Mouse (Mus musculus): ENCODE measurements around the gene Nxph4. TPM values are rescaled to one million over a fixed set of nuclear protein-coding genes. Genes with fewer than 3 reads are reported as not detected.
A peak's percentile ranks its signal among the peaks of the same experiment; 100 is the strongest.

Gene Nxph4
- polyA plus RNA-seq, 1 experiment from 2014 or later = 0.56 TPM

- DNase-seq (ENCODE audit: low spot score) = peak; percentile 79
- Histone ChIP-seq H3K9me3 (ENCODE audit: control insufficient read depth, low read length) (no peaks in the 10 kb centered on the region), H3K9ac (ENCODE audit: low read depth, low read length) (peak overlapping the region; percentile 48), H3K27me3 (replicated peaks; ENCODE audit: control insufficient read depth, insufficient read depth, low read length) (peaks cover 31% of the 10 kb centered on the region), H3K4me3 (ENCODE audit: low read depth, low read length) (peak overlapping the region; percentile 0; the same call in 1 of the 2 replicates), H3K4me1 (replicated peaks; ENCODE audit: control insufficient read depth, insufficient read depth, low read length) (peaks cover 76% of the 10 kb centered on the region), H3K36me3 (ENCODE audit: control insufficient read depth, insufficient read depth, low read length) (peaks cover 36% of the 10 kb centered on the region), H3K4me2 (peak overlapping the region; percentile 82), H3K27ac (ENCODE audit: low read depth, low read length) (peak overlapping the region; percentile 60; the same call in 1 of the 2 replicates)
- 20% methylated on average over 30 of the region's 30 CpGs for WGBS
- peak; percentile 35 for ATAC-seq (replicated peaks; ENCODE audit: low FRiP score)
Measured at GRCm38 (mm10) chr10:127516576-127517260, 17.6 kb downstream of the Nxph4 start.

- H3K9me3 ChIP-seq (ENCODE audit: control insufficient read depth, low read length) = no peaks in the 10 kb centered on the region
- 24% methylated on average over 8 of the region's 8 CpGs for WGBS
- no peak for ATAC-seq (replicated peaks; ENCODE audit: low FRiP score)
- peaks cover 36% of the 10 kb centered on the region for H3K36me3 ChIP-seq (ENCODE audit: control insufficient read depth, insufficient read depth, low read length)
- H3K4me1 ChIP-seq (replicated peaks; ENCODE audit: control insufficient read depth, insufficient read depth, low read length) = peaks cover 76% of the 10 kb centered on the region
- H3K4me2 ChIP-seq = peak overlapping the region; percentile 82
- H3K4me3 ChIP-seq (ENCODE audit: low read depth, low read length) = no peak overlapping the region; the same call in 1 of the 2 replicates
- H3K27me3 ChIP-seq (replicated peaks; ENCODE audit: control insufficient read depth, insufficient read depth, low read length) = peaks cover 38% of the 10 kb centered on the region
- peak overlapping the region; percentile 49; the same call in 1 of the 2 replicates for H3K27ac ChIP-seq (ENCODE audit: low read depth, low read length)
- DNase-seq (ENCODE audit: low spot score) = peak; percentile 44
- peak overlapping the region; percentile 48 for H3K9ac ChIP-seq (ENCODE audit: low read depth, low read length)
Measured at GRCm38 (mm10) chr10:127515983-127516459, 18.3 kb downstream of the Nxph4 start.

GRCm38 (mm10) chr10:127515271-127515982, 18.9 kb downstream of the Nxph4 start:
- no peak for ATAC-seq (replicated peaks; ENCODE audit: low FRiP score)
- Histone ChIP-seq H3K9me3 (ENCODE audit: control insufficient read depth, low read length) (no peaks in the 10 kb centered on the region), H3K27ac (ENCODE audit: low read depth, low read length) (no peak overlapping the region), H3K4me1 (replicated peaks; ENCODE audit: control insufficient read depth, insufficient read depth, low read length) (peaks cover 70% of the 10 kb centered on the region), H3K36me3 (ENCODE audit: control insufficient read depth, insufficient read depth, low read length) (peaks cover 33% of the 10 kb centered on the region), H3K4me3 (ENCODE audit: low read depth, low read length) (peak overlapping the region; percentile 30), H3K27me3 (replicated peaks; ENCODE audit: control insufficient read depth, insufficient read depth, low read length) (peaks cover 44% of the 10 kb centered on the region), H3K9ac (ENCODE audit: low read depth, low read length) (peak overlapping the region; percentile 48; the same call in 1 of the 2 replicates), H3K4me2 (peak overlapping the region; percentile 82)
- DNase-seq (ENCODE audit: low spot score) = peak; percentile 34
- 33% methylated on average over 9 of the region's 9 CpGs for WGBS

DNA sequence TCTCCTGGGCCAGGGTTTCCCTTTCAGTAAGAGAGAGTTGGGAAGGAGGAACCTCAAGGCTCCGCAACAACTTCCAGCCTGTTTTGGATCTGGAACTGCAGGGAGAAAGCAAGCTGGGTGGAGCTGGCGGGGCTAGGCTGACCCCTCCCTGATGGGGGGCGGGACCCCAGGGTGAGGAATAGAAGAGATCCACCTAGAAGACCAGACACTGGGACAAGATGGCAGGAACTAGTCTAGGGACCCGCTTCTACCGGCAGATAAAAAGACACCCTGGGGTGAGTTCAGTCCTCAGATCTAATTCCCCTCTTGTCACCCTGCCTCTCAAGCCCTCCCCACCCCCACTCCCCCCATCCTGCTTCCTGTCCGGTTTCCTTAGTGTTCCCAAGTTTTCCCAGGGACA, 19.6 kb downstream of the Nxph4 start, which contains the start of gene Ndufa4l2:
TSS of gene Ndufa4l2 (plus strand) at position 204 of the 400 bp plus-strand sequence.
- H3K36me3 ChIP-seq (ENCODE audit: control insufficient read depth, insufficient read depth, low read length) = peaks cover 26% of the 10 kb centered on the region
- ATAC-seq (replicated peaks; ENCODE audit: low FRiP score) (no peak), DNase-seq (ENCODE audit: low spot score) (peak; percentile 48)
- 8% methylated on average over 6 of the region's 6 CpGs for WGBS
- peak within 1 kb of the TSS; percentile 45 for H3K4me3 ChIP-seq (ENCODE audit: low read depth, low read length)
- H3K27ac ChIP-seq (ENCODE audit: low read depth, low read length) = no peak within 1 kb of the TSS; the same call in 1 of the 2 replicates
- H3K27me3 ChIP-seq (replicated peaks; ENCODE audit: control insufficient read depth, insufficient read depth, low read length) = peaks cover 51% of the 10 kb centered on the region
- H3K9me3 ChIP-seq (ENCODE audit: control insufficient read depth, low read length) = no peaks in the 10 kb centered on the region
- H3K4me1 ChIP-seq (replicated peaks; ENCODE audit: control insufficient read depth, insufficient read depth, low read length) = peaks cover 67% of the 10 kb centered on the region
- H3K4me2 ChIP-seq = peak within 1 kb of the TSS; percentile 82
- H3K9ac ChIP-seq (ENCODE audit: low read depth, low read length) = peak within 1 kb of the TSS; percentile 48; the same call in 1 of the 2 replicates

- H3K9ac ChIP-seq (ENCODE audit: low read depth, low read length) = peak overlapping the region; percentile 45; the same call in 1 of the 2 replicates
- DNase-seq (ENCODE audit: low spot score) (peak; percentile 33), ATAC-seq (replicated peaks; ENCODE audit: low FRiP score) (no peak)
- peak overlapping the region; percentile 82 for H3K4me2 ChIP-seq
- peaks cover 56% of the 10 kb centered on the region for H3K27me3 ChIP-seq (replicated peaks; ENCODE audit: control insufficient read depth, insufficient read depth, low read length)
- peaks cover 22% of the 10 kb centered on the region for H3K36me3 ChIP-seq (ENCODE audit: control insufficient read depth, insufficient read depth, low read length)
- peak overlapping the region; percentile 45 for H3K4me3 ChIP-seq (ENCODE audit: low read depth, low read length)
- no peaks in the 10 kb centered on the region for H3K9me3 ChIP-seq (ENCODE audit: control insufficient read depth, low read length)
- peaks cover 70% of the 10 kb centered on the region for H3K4me1 ChIP-seq (replicated peaks; ENCODE audit: control insufficient read depth, insufficient read depth, low read length)
- 7% methylated on average over 13 of the region's 13 CpGs for WGBS
- H3K27ac ChIP-seq (ENCODE audit: low read depth, low read length) = no peak overlapping the region; the same call in 1 of the 2 replicates
Measured at GRCm38 (mm10) chr10:127514111-127514698, 20.2 kb downstream of the Nxph4 start.

DNA sequence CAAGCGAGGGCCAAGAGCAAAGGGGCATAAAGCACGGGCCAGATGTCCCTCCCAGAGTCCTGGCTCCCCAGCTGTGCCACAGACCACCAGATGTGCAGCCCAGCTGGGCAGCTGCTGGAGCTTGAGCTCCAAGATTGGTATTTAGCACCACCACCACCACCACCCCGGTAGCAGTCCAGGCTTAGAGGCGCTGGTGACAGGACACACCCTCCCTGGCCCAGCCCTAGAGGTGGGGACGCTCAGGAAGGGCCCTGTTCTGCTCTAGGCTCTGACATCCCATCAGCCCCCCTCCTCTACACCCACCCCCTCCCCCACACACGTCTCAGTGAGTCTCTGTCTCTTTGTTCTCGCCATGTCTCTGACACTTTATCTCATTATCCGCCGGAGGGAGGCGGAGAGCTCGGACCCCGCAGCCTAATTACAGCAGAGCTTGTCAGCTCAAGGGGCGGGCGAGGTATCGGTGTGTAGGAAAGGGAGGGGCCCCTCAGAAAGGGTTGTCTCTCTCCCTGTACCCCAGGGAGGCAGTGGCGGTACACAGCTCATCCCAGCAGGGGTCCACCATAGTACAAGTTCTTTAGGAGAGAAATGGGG, 20.8 kb downstream of the Nxph4 start:
- H3K4me1 ChIP-seq (replicated peaks; ENCODE audit: control insufficient read depth, insufficient read depth, low read length) = peaks cover 73% of the 10 kb centered on the region
- H3K4me3 ChIP-seq (ENCODE audit: low read depth, low read length) = peak overlapping the region; percentile 45
- WGBS = under 1% methylated on average over 16 of the region's 16 CpGs
- DNase-seq (ENCODE audit: low spot score) (peak; percentile 75), ATAC-seq (replicated peaks; ENCODE audit: low FRiP score) (peak; percentile 67)
- no peak overlapping the region for H3K27ac ChIP-seq (ENCODE audit: low read depth, low read length)
- H3K4me2 ChIP-seq = peak overlapping the region; percentile 82
- peak overlapping the region; percentile 57; the same call in 1 of the 2 replicates for H3K9ac ChIP-seq (ENCODE audit: low read depth, low read length)
- H3K27me3 ChIP-seq (replicated peaks; ENCODE audit: control insufficient read depth, insufficient read depth, low read length) = peaks cover 62% of the 10 kb centered on the region
- no peaks in the 10 kb centered on the region for H3K9me3 ChIP-seq (ENCODE audit: control insufficient read depth, low read length)
- H3K36me3 ChIP-seq (ENCODE audit: control insufficient read depth, insufficient read depth, low read length) = peaks cover 16% of the 10 kb centered on the region

- ATAC-seq (replicated peaks; ENCODE audit: low FRiP score) (peak; percentile 58), DNase-seq (ENCODE audit: low spot score) (peak; percentile 95)
- under 1% methylated on average over 27 of the region's 27 CpGs for WGBS
- H3K9me3 ChIP-seq (ENCODE audit: control insufficient read depth, low read length) = no peaks in the 10 kb centered on the region
- H3K9ac ChIP-seq (ENCODE audit: low read depth, low read length) = peak overlapping the region; percentile 57
- peaks cover 66% of the 10 kb centered on the region for H3K27me3 ChIP-seq (replicated peaks; ENCODE audit: control insufficient read depth, insufficient read depth, low read length)
- H3K4me3 ChIP-seq (ENCODE audit: low read depth, low read length) = peak overlapping the region; percentile 45
- H3K4me1 ChIP-seq (replicated peaks; ENCODE audit: control insufficient read depth, insufficient read depth, low read length) = peaks cover 72% of the 10 kb centered on the region
- peaks cover 8% of the 10 kb centered on the region for H3K36me3 ChIP-seq (ENCODE audit: control insufficient read depth, insufficient read depth, low read length)
- peak overlapping the region; percentile 82 for H3K4me2 ChIP-seq
- H3K27ac ChIP-seq (ENCODE audit: low read depth, low read length) = no peak overlapping the region
Measured at GRCm38 (mm10) chr10:127512813-127513212, 21.5 kb downstream of the Nxph4 start.

DNA sequence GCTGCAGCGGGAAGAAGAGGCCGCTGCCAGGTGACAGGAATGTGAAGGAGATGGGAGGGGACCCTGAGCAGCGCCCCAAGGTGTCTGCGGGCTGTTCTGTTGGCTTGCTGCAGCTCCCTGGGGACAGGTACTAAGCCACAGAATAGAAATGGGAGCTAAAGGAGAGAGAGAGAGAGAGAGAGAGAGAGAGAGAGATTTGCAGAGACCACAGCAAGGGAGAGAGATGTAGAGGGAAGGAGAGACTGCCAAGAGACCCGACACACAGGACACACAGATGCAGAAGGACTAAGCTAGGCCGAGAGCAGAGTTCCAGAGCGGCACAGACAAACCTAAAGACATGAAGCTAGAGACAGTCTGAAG, 22.1 kb downstream of the Nxph4 start:
- no peak for ATAC-seq (replicated peaks; ENCODE audit: low FRiP score)
- Histone ChIP-seq H3K4me3 (ENCODE audit: low read depth, low read length) (peak overlapping the region; percentile 45), H3K9me3 (ENCODE audit: control insufficient read depth, low read length) (no peaks in the 10 kb centered on the region), H3K4me2 (peak overlapping the region; percentile 82), H3K27ac (ENCODE audit: low read depth, low read length) (no peak overlapping the region), H3K36me3 (ENCODE audit: control insufficient read depth, insufficient read depth, low read length) (peaks cover 3% of the 10 kb centered on the region), H3K4me1 (replicated peaks; ENCODE audit: control insufficient read depth, insufficient read depth, low read length) (peaks cover 67% of the 10 kb centered on the region), H3K9ac (ENCODE audit: low read depth, low read length) (peak overlapping the region; percentile 1; the same call in 1 of the 2 replicates), H3K27me3 (replicated peaks; ENCODE audit: control insufficient read depth, insufficient read depth, low read length) (peaks cover 71% of the 10 kb centered on the region)
- no peak for DNase-seq (ENCODE audit: low spot score)
- WGBS = 4% methylated on average over 7 of the region's 7 CpGs
